Mouse (Mus musculus): Measurements from ENCODE around the gene Aire.

DNA sequence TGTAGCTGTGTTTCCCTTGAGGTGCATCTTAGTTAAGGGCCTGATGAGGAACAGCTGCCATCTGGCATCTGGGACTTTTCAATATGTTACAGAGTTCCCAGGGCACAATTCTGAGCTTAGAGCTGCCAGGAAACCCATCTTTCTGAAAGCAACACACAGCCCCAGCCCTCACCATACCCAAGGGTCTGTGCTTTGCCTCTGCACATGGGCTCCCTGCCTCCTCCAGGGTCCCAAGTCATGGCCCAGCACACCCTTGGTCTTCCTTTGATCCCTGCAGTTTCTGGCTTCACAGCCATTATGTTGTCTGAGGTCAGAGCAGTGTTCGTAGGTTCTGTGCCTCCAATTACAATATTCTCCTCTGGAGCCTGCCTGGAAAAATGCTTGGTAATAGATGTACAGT lies 14.3 kb downstream of the Aire start:
- TF ChIP-seq CTCF (IDR thresholded peaks at IDR 0.05), result no peak
- no peak for TF ChIP-seq EP300 (IDR thresholded peaks at IDR 0.05)

Data from lung, postnatal 0 days (tissue).